Mouse (Mus musculus): ENCODE data around the gene Sorbs1. TPM values are rescaled to one million over a fixed set of nuclear protein-coding genes. Genes with fewer than 3 reads are reported as not detected.
A peak's percentile ranks its signal among the peaks of the same experiment; 100 is the strongest.

Sorbs1 gene
- polyA plus RNA-seq, 1 experiment from 2014 or later = 152 TPM

- H3K36me3 ChIP-seq (ENCODE audit: control insufficient read depth, insufficient read depth) = peaks cover 5% of the 10 kb centered on the region; the same call in 1 of the 2 replicates
- H3K9ac ChIP-seq (ENCODE audit: low read length) = no peak overlapping the region
- 0 out of 2 replicates have a peak overlapping the region, but pooled peaks have one; percentile 13 for H3K4me2 ChIP-seq (ENCODE audit: low read depth, low read length)
- 71% methylated on average over 1 of the region's 1 CpGs for WGBS
- H3K27me3 ChIP-seq (ENCODE audit: control insufficient read depth, insufficient read depth, low read length) = no peaks in the 10 kb centered on the region
- H3K9me3 ChIP-seq (replicated peaks; ENCODE audit: control insufficient read depth, low read length) = no peaks in the 10 kb centered on the region
- ATAC-seq (replicated peaks; ENCODE audit: extremely low read depth, insufficient read depth, low FRiP score) = no peak
- H3K27ac ChIP-seq (ENCODE audit: low read length) = peak overlapping the region; percentile 64
- H3K4me3 ChIP-seq (ENCODE audit: low read length) = no peak overlapping the region
- peaks cover 25% of the 10 kb centered on the region for H3K4me1 ChIP-seq (ENCODE audit: control insufficient read depth, insufficient read depth, low read length)
Measured at GRCm38 (mm10) chr19:40267380-40267779, 246.2 kb downstream of the Sorbs1 start.

- H3K4me2 ChIP-seq (ENCODE audit: low read depth, low read length) = no peak overlapping the region
- no peaks in the 10 kb centered on the region for H3K27me3 ChIP-seq (ENCODE audit: control insufficient read depth, insufficient read depth, low read length)
- peaks cover 36% of the 10 kb centered on the region for H3K4me1 ChIP-seq (ENCODE audit: control insufficient read depth, insufficient read depth, low read length)
- H3K4me3 ChIP-seq (ENCODE audit: low read length) = no peak overlapping the region
- whole genome bisulfite sequencing = 52% methylated on average over 1 of the region's 1 CpGs
- H3K9me3 ChIP-seq (replicated peaks; ENCODE audit: control insufficient read depth, low read length) = no peaks in the 10 kb centered on the region
- H3K36me3 ChIP-seq (ENCODE audit: control insufficient read depth, insufficient read depth) = no peaks in the 10 kb centered on the region
- no peak overlapping the region for H3K9ac ChIP-seq (ENCODE audit: low read length)
- no peak for ATAC-seq (replicated peaks; ENCODE audit: extremely low read depth, insufficient read depth, low FRiP score)
- H3K27ac ChIP-seq (ENCODE audit: low read length) = no peak overlapping the region
Measured at GRCm38 (mm10) chr19:40259485-40259884, 254.1 kb downstream of the Sorbs1 start.

DNA sequence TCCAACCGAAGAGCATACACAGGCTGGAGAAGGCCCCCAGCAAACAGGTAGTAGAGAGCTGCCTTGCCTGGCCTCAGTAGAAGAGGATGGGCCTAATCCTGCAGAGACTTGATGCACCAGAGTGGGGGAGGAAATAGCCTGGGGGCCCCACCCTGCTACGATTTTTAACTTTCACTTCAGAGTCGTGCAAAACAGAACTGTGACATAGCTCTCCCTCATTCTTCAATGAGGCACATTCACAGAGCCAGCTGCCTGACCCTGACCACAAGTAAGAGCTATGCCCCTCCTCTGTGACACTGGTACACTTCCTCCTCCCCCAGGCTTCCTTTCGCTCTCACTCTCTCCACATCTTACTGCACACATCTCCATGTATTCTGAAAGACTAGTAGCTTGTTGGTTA lies 256.2 kb downstream of the Sorbs1 start:
- Histone ChIP-seq H3K36me3 (ENCODE audit: control insufficient read depth, insufficient read depth) (no peaks in the 10 kb centered on the region), H3K9ac (ENCODE audit: low read length) (no peak overlapping the region), H3K4me3 (ENCODE audit: low read length) (no peak overlapping the region), H3K27ac (ENCODE audit: low read length) (peak overlapping the region; percentile 20; the same call in 1 of the 2 replicates), H3K4me1 (ENCODE audit: control insufficient read depth, insufficient read depth, low read length) (peaks cover 47% of the 10 kb centered on the region), H3K9me3 (replicated peaks; ENCODE audit: control insufficient read depth, low read length) (no peaks in the 10 kb centered on the region), H3K27me3 (ENCODE audit: control insufficient read depth, insufficient read depth, low read length) (no peaks in the 10 kb centered on the region), H3K4me2 (ENCODE audit: low read depth, low read length) (no peak overlapping the region)
- ATAC-seq (replicated peaks; ENCODE audit: extremely low read depth, insufficient read depth, low FRiP score) = peak; percentile 52; the same call in 1 of the 2 replicates
- 46% methylated on average over 4 of the region's 4 CpGs for WGBS

DNA sequence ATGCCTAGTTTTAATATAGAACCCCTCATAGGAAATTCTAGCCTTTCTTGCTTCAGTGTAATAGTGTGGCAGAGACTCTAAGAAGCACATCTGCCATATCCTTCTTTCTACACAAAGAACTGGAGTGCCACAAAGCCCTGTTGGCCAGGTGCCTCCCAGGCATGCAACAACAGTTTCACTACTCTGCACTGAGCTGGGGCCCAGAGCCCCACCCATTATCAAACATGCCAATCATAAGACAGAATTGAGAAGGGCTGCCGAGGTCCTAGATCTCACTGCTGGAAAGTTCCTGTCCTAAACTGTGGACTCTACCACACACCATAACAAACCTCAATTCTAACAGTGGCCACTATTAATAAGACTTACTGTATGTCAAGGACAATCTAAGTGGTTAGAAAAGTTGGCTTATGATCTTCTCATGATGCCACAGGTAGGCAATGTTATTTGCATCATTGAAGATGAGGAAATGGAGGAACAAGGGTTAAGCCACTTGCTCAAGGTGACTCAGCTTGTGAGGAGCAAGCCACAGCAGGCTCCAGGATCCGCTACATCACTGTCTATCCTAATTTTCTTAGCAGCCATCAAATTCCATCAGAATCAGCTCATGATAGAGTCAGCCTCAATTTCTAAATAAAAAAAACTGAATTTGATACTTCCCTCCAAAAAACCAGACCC lies 257.1 kb downstream of the Sorbs1 start:
- no peak for ATAC-seq (replicated peaks; ENCODE audit: extremely low read depth, insufficient read depth, low FRiP score)
- WGBS = 53% methylated on average over 2 of the region's 2 CpGs
- no peak overlapping the region for H3K9ac ChIP-seq (ENCODE audit: low read length)
- H3K27ac ChIP-seq (ENCODE audit: low read length) = peak overlapping the region; percentile 20; the same call in 1 of the 2 replicates
- peaks cover 47% of the 10 kb centered on the region for H3K4me1 ChIP-seq (ENCODE audit: control insufficient read depth, insufficient read depth, low read length)
- H3K9me3 ChIP-seq (replicated peaks; ENCODE audit: control insufficient read depth, low read length) = no peaks in the 10 kb centered on the region
- H3K27me3 ChIP-seq (ENCODE audit: control insufficient read depth, insufficient read depth, low read length) = no peaks in the 10 kb centered on the region
- no peak overlapping the region for H3K4me3 ChIP-seq (ENCODE audit: low read length)
- H3K36me3 ChIP-seq (ENCODE audit: control insufficient read depth, insufficient read depth) = peaks cover under 1% of the 10 kb centered on the region; the same call in 1 of the 2 replicates
- H3K4me2 ChIP-seq (ENCODE audit: low read depth, low read length) = no peak overlapping the region

GRCm38 (mm10) chr19:40255561-40255960 lies 258.0 kb downstream of the Sorbs1 start:
- Histone ChIP-seq H3K9me3 (replicated peaks; ENCODE audit: control insufficient read depth, low read length) (no peaks in the 10 kb centered on the region), H3K4me2 (ENCODE audit: low read depth, low read length) (no peak overlapping the region), H3K36me3 (ENCODE audit: control insufficient read depth, insufficient read depth) (peaks cover 4% of the 10 kb centered on the region; the same call in 1 of the 2 replicates), H3K4me1 (ENCODE audit: control insufficient read depth, insufficient read depth, low read length) (peaks cover 42% of the 10 kb centered on the region), H3K27me3 (ENCODE audit: control insufficient read depth, insufficient read depth, low read length) (no peaks in the 10 kb centered on the region), H3K4me3 (ENCODE audit: low read length) (no peak overlapping the region), H3K9ac (ENCODE audit: low read length) (no peak overlapping the region), H3K27ac (ENCODE audit: low read length) (no peak overlapping the region)
- 68% methylated on average over 1 of the region's 1 CpGs for WGBS
- no peak for ATAC-seq (replicated peaks; ENCODE audit: extremely low read depth, insufficient read depth, low FRiP score)

- WGBS = 81% methylated on average over 3 of the region's 3 CpGs
Measured at GRCm38 (mm10) chr19:40254741-40255140, 258.8 kb downstream of the Sorbs1 start.

DNA sequence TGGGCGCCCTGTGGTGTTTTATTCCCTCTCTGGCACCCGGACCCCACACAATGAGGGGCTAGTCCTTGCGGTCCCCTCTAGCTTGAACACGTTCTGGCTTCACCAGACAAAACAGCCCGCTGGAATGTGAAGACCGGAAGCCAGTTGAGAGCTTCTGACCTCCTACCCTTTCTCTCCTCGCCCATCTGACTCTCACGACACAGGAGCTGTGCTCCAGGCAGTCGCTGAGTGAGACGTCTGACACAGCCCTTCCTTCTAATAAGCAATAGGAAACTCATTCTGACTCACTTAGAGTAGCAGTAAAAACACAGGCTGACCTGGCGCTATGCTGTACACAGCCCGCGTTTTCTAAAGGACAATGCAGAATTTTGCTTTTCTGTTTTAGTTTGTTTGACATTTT lies 259.8 kb downstream of the Sorbs1 start:
- H3K4me2 ChIP-seq (ENCODE audit: low read depth, low read length) = peak overlapping the region; percentile 22; the same call in 1 of the 2 replicates
- peaks cover 4% of the 10 kb centered on the region; the same call in 1 of the 2 replicates for H3K36me3 ChIP-seq (ENCODE audit: control insufficient read depth, insufficient read depth)
- H3K27ac ChIP-seq (ENCODE audit: low read length) = peak overlapping the region; percentile 47
- peaks cover 49% of the 10 kb centered on the region for H3K4me1 ChIP-seq (ENCODE audit: control insufficient read depth, insufficient read depth, low read length)
- WGBS = 26% methylated on average over 13 of the region's 13 CpGs
- no peak overlapping the region for H3K4me3 ChIP-seq (ENCODE audit: low read length)
- no peaks in the 10 kb centered on the region for H3K9me3 ChIP-seq (replicated peaks; ENCODE audit: control insufficient read depth, low read length)
- ATAC-seq (replicated peaks; ENCODE audit: extremely low read depth, insufficient read depth, low FRiP score) = peak; percentile 63
- no peaks in the 10 kb centered on the region for H3K27me3 ChIP-seq (ENCODE audit: control insufficient read depth, insufficient read depth, low read length)
- H3K9ac ChIP-seq (ENCODE audit: low read length) = peak overlapping the region; percentile 31; the same call in 1 of the 2 replicates

More at GRCm38 (mm10) chr19:40254741-40255140, 258.8 kb downstream of the Sorbs1 start:
- no peak for ATAC-seq (replicated peaks; ENCODE audit: extremely low read depth, insufficient read depth, low FRiP score)
- Histone ChIP-seq H3K9ac (ENCODE audit: low read length) (no peak overlapping the region), H3K4me3 (ENCODE audit: low read length) (no peak overlapping the region), H3K27ac (ENCODE audit: low read length) (no peak overlapping the region), H3K4me2 (ENCODE audit: low read depth, low read length) (no peak overlapping the region), H3K9me3 (replicated peaks; ENCODE audit: control insufficient read depth, low read length) (no peaks in the 10 kb centered on the region), H3K4me1 (ENCODE audit: control insufficient read depth, insufficient read depth, low read length) (peaks cover 42% of the 10 kb centered on the region), H3K36me3 (ENCODE audit: control insufficient read depth, insufficient read depth) (peaks cover 4% of the 10 kb centered on the region; the same call in 1 of the 2 replicates), H3K27me3 (ENCODE audit: control insufficient read depth, insufficient read depth, low read length) (no peaks in the 10 kb centered on the region)

GRCm38 (mm10) chr19:40251115-40251514 lies 262.5 kb downstream of the Sorbs1 start:
- H3K4me2 ChIP-seq (ENCODE audit: low read depth, low read length) = no peak overlapping the region
- WGBS = 82% methylated on average over 4 of the region's 4 CpGs

GRCm38 (mm10) chr19:40249352-40249751 lies 264.2 kb downstream of the Sorbs1 start:
- no peak for ATAC-seq (replicated peaks; ENCODE audit: extremely low read depth, insufficient read depth, low FRiP score)
- peaks cover 4% of the 10 kb centered on the region; the same call in 1 of the 2 replicates for H3K36me3 ChIP-seq (ENCODE audit: control insufficient read depth, insufficient read depth)
- peak overlapping the region; percentile 37 for H3K4me2 ChIP-seq (ENCODE audit: low read depth, low read length)
- peak overlapping the region; percentile 51; the same call in 1 of the 2 replicates for H3K9ac ChIP-seq (ENCODE audit: low read length)
- WGBS = 18% methylated on average over 11 of the region's 11 CpGs
- H3K4me1 ChIP-seq (ENCODE audit: control insufficient read depth, insufficient read depth, low read length) = peaks cover 25% of the 10 kb centered on the region
- H3K27ac ChIP-seq (ENCODE audit: low read length) = peak overlapping the region; percentile 86
- H3K4me3 ChIP-seq (ENCODE audit: low read length) = no peak overlapping the region
- H3K9me3 ChIP-seq (replicated peaks; ENCODE audit: control insufficient read depth, low read length) = no peaks in the 10 kb centered on the region
- H3K27me3 ChIP-seq (ENCODE audit: control insufficient read depth, insufficient read depth, low read length) = no peaks in the 10 kb centered on the region

More at GRCm38 (mm10) chr19:40251115-40251514, 262.5 kb downstream of the Sorbs1 start:
- H3K27me3 ChIP-seq (ENCODE audit: control insufficient read depth, insufficient read depth, low read length) = no peaks in the 10 kb centered on the region
- H3K9me3 ChIP-seq (replicated peaks; ENCODE audit: control insufficient read depth, low read length) = no peaks in the 10 kb centered on the region
- ATAC-seq (replicated peaks; ENCODE audit: extremely low read depth, insufficient read depth, low FRiP score) = no peak
- no peak overlapping the region for H3K4me3 ChIP-seq (ENCODE audit: low read length)
- H3K36me3 ChIP-seq (ENCODE audit: control insufficient read depth, insufficient read depth) = peaks cover 4% of the 10 kb centered on the region; the same call in 1 of the 2 replicates
- H3K27ac ChIP-seq (ENCODE audit: low read length) = no peak overlapping the region
- H3K4me1 ChIP-seq (ENCODE audit: control insufficient read depth, insufficient read depth, low read length) = peaks cover 33% of the 10 kb centered on the region
- H3K9ac ChIP-seq (ENCODE audit: low read length) = no peak overlapping the region
